Mouse (Mus musculus): ENCODE results near the gene Lrrn3.

- TF ChIP-seq CTCF (IDR thresholded peaks at IDR 0.05; ENCODE audit: low read depth) (no peak), EP300 (IDR thresholded peaks at IDR 0.05; ENCODE audit: low read depth) (no peak)
Measured at GRCm38 (mm10) chr12:41485512-41486215, 567 bp downstream of the Lrrn3 start.

All from heart, postnatal 0 days (tissue).